Mouse (Mus musculus): ENCODE data around the gene Notch2.

Gene Notch2

DNA sequence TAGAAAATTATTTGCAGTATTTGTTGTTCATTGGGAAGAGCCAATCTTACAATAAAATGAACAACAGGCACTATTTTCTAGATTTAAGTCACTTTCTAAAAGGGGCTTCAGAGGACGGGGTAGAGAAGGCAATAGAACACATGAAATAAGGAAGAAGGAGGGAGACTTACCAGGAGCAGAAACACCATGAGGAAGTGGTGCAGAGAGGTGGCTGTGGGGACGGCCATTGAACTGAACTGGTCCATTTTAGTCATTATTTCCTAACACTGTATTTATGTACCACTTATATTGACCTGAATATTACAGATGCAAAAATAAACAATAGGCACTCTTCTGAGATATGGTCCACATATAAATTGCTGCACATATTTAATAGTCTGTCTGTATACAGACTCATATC lies 143.7 kb downstream of the Notch2 start:
- DNase-seq (ENCODE audit: low spot score): no peak

DNA sequence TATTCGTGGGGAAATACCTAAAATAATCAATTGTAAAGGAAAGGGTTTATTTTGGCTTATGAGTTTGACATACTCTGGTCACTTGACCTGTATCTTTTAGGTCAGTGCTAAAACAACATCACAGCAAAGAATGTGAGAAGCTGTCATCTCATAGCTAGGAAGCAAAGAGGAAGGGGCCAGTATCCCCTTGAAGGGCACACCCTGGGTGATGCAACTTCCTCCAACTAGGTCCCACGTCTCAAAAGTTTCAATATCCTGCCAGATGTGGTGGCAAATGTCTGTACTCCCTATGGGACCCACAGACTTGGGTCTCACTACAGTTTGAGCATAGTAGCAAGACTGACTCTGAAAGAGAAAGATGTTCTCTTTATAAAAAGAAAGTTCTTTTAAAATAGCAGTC lies 144.3 kb downstream of the Notch2 start:
- DNase-seq (ENCODE audit: low spot score): no peak

DNA sequence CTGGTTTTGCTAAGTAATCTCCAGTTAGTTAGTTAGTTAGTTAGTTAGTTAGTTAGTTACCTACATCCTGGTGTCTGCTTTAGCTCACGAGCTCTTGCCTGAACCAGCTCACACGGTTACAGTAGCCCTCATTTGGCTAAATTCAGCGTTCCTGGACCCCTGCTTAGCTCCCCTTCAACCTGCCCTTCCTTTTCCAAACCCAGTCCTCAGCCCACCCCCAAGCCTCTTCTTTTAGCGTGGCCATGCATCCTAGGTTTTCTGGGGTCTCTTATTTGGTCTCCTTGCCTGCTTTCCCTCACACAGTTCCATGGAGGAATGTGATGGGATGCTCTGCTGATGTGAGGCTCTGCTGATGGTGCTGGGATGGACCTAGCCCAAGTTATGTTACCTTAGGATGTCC lies 145.3 kb downstream of the Notch2 start:
- DNase-seq (ENCODE audit: low spot score): no peak

DNA sequence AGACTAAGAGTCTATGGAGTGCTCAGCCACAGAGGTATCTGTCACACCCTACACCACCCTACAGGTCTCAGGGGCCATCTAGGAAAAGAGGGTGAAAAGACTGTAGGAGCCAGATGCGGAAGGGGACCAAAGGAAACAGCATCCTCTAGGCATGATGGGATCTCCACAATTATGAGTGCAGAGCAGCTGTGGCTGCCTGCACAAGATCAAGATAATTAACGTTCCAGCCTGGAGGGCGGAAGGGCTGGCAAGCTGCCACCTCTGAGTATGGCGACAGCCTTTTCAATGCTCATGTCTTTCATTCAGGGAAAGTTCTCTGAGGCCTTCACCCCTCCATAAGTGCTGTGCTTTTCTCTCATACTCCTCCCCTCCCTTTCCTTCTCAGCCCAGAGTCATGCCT lies 146.0 kb downstream of the Notch2 start:
- DNase-seq (ENCODE audit: low spot score): no peak

DNA sequence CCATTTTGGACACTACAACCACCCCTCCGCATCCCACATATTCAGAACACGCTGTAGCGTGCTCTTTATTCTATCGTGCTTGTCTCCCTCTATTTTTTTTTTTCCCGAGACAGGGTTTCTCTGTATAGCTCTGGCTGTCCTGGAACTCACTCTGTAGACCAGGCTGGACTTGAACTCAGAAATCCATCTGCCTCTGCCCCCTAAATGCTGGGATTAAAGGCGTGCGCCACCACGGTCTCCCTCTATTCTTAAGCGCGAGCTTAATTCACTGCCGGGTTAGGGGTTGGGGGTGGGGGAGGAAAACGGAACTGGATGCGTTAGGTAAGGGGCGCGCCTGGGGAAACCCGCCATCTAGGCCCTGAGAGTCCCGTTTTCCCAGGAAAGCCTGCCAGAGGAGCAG lies 147.0 kb downstream of the Notch2 start, which contains the start of gene Adam30:
Gene Adam30, plus strand, starts transcription at position 301 of the 400 bp plus-strand sequence.
- DNase-seq (ENCODE audit: low spot score): no peak

DNA sequence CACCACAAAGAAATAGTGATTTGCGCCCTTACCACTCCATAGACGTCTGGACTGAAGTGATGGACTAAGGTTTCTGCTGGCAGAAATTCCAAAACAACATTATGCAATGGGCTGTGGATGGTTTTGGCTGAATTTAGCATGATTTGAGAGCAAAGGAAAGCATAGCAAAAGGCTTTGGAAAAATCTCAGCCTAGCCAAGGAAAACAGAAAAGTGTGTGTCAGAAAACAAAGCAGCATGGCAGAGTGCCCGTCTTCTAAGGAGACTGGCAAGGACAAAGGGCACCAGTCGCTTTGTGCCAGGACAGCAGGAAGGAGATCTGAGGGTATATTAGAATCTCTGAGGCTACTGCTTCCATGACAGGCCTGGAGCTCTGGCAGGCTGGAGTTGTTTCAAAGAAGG lies 165.0 kb downstream of the Notch2 start:
- DNase-seq (ENCODE audit: low spot score): no peak

DNA sequence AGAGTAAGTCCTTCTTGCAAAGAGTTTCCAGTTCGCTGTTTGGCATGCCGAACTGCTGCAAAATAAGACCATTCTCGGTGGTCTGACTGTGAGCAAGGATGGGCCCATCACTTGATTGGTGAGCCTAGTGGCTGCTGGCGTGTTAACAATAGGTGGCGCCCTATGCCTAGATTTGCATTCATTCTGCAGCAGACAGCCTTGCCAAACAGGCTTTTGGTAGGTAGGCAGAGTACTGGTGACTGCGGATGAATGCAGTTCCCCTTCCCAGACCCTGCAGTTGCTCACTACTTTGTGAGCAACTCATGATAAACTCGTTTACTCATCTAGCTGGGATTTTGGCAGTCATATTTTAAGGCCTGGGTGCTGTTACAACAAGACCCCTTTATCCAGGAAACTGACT lies 167.5 kb downstream of the Notch2 start:
- peak; percentile 68 for DNase-seq (ENCODE audit: low spot score)

DNA sequence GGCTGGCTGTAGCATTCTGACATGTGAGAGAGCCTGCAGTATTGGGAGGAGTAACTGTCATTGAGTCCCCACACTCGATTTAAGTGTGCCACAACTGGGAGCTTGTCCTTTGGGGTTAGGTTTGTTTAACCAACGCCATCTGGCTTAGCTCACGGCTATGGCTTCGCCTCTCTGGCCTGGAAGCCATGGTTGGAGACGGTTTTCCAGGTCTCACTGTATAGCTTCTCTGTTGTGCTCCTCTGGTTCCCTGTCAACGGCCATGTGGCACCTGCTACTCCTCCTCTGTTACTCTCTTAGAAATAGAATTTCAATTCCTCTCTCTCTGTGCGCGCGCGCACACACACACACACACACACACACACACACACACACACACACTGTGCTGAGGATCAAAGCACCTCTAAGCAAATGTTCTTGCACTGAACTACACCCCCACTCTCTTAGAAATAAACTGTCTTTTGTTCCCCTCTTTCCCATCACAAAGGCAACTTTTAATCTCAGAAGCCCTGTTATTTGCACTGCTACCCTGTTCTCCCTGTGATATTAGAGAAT lies 171.9 kb downstream of the Notch2 start:
- DNase-seq (ENCODE audit: low spot score): no peak

DNA sequence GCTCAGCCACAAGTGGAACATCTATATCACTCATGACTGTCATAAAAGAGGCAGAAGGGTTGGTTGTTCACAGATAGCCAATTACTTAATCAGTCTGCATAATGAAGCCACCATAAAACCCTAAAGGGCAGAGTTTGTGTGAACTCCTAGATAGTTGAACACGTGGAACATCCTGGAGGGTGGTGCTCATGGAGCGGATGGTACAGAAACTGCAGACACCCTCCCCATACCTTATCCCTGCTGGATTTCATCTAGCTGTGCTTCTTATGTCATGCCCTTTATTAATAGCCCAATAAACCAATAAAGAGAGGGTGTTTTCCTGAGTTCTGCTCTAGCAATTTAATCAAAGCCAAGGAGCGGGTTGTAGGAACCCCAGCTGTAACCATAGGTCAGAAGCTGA lies 174.4 kb downstream of the Notch2 start:
- no peak for DNase-seq (ENCODE audit: low spot score)

DNA sequence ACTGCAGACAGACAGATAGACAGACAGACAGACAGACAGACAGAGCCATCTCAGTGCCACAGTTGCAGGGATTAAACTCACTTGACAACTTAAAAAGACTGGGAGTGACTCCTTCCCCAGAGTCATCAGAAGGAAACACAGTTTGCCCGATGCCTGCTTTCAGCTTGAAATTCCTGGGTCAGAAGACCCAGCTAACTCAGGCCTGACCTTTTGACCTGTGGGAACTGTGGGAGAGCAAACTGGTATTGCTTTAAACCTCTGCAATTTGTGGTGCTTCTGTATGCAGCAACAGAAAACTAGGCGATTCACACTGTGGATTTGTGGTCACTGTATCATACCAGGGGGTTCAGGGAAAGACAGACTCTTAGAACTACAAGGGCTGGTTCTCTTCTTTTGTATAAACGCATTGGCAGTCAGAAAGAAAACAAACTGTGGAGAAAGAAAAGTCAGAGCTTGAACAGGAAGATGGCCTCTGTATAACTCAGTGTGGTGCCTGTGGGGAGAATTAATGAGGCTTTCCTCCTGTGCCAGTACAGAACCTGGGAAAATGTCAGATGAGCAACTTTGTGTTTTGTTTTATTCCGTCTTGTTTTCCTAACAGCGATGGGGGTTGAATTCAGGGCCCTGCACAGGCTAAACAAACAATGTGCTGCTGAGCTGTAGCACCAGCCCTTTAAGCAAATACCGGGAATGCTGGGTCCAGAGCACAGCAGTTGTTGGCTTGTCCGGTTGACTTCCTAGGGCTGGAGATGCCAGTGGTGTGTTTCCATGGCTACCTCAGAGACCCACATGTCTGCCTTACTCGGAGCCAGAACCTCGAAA lies 184.6 kb downstream of the Notch2 start:
- DNase-seq (ENCODE audit: low spot score): no peak

DNA sequence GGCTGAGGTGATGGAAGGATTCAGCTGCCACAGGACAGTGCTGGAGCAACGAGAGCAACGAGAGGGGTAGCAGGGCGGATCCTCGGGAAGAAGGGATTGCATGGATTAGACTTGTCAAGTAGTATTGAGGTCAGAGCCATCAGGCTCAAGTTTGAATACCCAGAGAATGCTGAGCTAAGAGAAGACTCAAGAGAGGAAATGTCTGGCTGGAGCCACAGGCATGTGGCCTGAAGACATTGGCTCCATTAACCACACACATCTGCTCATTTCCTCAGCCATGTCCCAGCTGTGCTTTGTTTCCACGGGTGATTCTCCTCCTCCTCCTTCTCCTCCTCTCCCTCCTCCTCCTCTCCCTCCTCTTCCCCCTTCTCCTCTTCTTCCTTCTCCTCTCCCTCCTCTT lies 186.4 kb downstream of the Notch2 start:
- no peak for DNase-seq (ENCODE audit: low spot score)
